Mouse (Mus musculus): ENCODE data around the gene Pde6c.

The Pde6c gene

GRCm38 (mm10) chr19:38132481-38132880 is at the start of gene Pde6c:
Gene Pde6c, plus strand, starts transcription at chr19:38132781.
- DNase-seq (ENCODE audit: low read depth, low spot score): no peak

GRCm38 (mm10) chr19:38082931-38083525 is 49.6 kb upstream of the Pde6c start:
- DNase-seq (ENCODE audit: low read depth, low spot score): no peak

GRCm38 (mm10) chr19:38085841-38086240 is 46.7 kb upstream of the Pde6c start:
- no peak for DNase-seq (ENCODE audit: low read depth, low spot score)

- no peak for DNase-seq (ENCODE audit: low read depth, low spot score)
Observed at GRCm38 (mm10) chr19:38086948-38087551, 45.5 kb upstream of the Pde6c start.

GRCm38 (mm10) chr19:38089358-38089757 is 43.2 kb upstream of the Pde6c start:
- DNase-seq (ENCODE audit: low read depth, low spot score): no peak

- DNase-seq (ENCODE audit: low read depth, low spot score): no peak
Observed at GRCm38 (mm10) chr19:38091512-38091985, 41.0 kb upstream of the Pde6c start.

GRCm38 (mm10) chr19:38096231-38096630 is 36.4 kb upstream of the Pde6c start:
- DNase-seq (ENCODE audit: low read depth, low spot score): no peak

GRCm38 (mm10) chr19:38096858-38097758 is 35.5 kb upstream of the Pde6c start, which contains the start of gene Ffar4:
Gene Ffar4, plus strand, starts transcription at chr19:38097071.
- no peak for DNase-seq (ENCODE audit: low read depth, low spot score)

- DNase-seq (ENCODE audit: low read depth, low spot score): no peak
Observed at GRCm38 (mm10) chr19:38107871-38108270, 24.7 kb upstream of the Pde6c start.

GRCm38 (mm10) chr19:38109506-38110242 is 22.9 kb upstream of the Pde6c start:
- DNase-seq (ENCODE audit: low read depth, low spot score): no peak

- no peak for DNase-seq (ENCODE audit: low read depth, low spot score)
Observed at GRCm38 (mm10) chr19:38111056-38111455, 21.5 kb upstream of the Pde6c start.

GRCm38 (mm10) chr19:38112575-38112974 is 20.0 kb upstream of the Pde6c start:
- no peak for DNase-seq (ENCODE audit: low read depth, low spot score)

GRCm38 (mm10) chr19:38114834-38115491 is 17.6 kb upstream of the Pde6c start:
- no peak for DNase-seq (ENCODE audit: low read depth, low spot score)

- DNase-seq (ENCODE audit: low read depth, low spot score): no peak
Observed at GRCm38 (mm10) chr19:38120123-38120760, 12.3 kb upstream of the Pde6c start.

- DNase-seq (ENCODE audit: low read depth, low spot score): no peak
Observed at GRCm38 (mm10) chr19:38123921-38124320, 8.7 kb upstream of the Pde6c start.

- no peak for DNase-seq (ENCODE audit: low read depth, low spot score)
Observed at GRCm38 (mm10) chr19:38124401-38125218, 8.0 kb upstream of the Pde6c start.

- no peak for DNase-seq (ENCODE audit: low read depth, low spot score)
Observed at GRCm38 (mm10) chr19:38125219-38125610, 7.4 kb upstream of the Pde6c start, which contains the start of gene Rbp4. Gene Rbp4, minus strand, starts transcription at chr19:38125281.

- no peak for DNase-seq (ENCODE audit: low read depth, low spot score)
Observed at GRCm38 (mm10) chr19:38126656-38127055, 5.9 kb upstream of the Pde6c start.

- DNase-seq (ENCODE audit: low read depth, low spot score): no peak
Observed at GRCm38 (mm10) chr19:38133986-38134385, 1.4 kb downstream of the Pde6c start.

- no peak for DNase-seq (ENCODE audit: low read depth, low spot score)
Observed at GRCm38 (mm10) chr19:38134806-38135205, 2.2 kb downstream of the Pde6c start.

All from CD4-positive helper T cell, adult 2 months (primary cell).